Comparison of ENCODE assay signal across 9 mouse cellular contexts in genomic region chr15:79933670-79934514, GRCm38 (mm10). TPM values are rescaled to one million over a fixed set of nuclear protein-coding genes. Genes with fewer than 3 reads are reported as not detected.
A peak's percentile ranks its signal among the peaks of the same experiment; 100 is the strongest.
DNase-seq lines count a peak whose midpoint lies in the region; ATAC-seq and TF ChIP-seq lines count a peak whose summit lies in the region.
"Had no signal": no experiment of that assay in that cellular context is flagged by ENCODE, and none has a peak within 500 bp of the region (broad histone marks: within the 10 kb centered on the region; RNA-seq: fewer than 3 reads in every experiment).

No protein-coding gene starts in this region.

- peak overlapping the region; percentile 9; the same call in 1 of the 2 replicates for H3K4me3 ChIP-seq in forebrain, embryonic 11.5 days (ENCODE audit: low read depth, low read length)
- no peak overlapping the region for H3K4me3 ChIP-seq in limb, embryonic 14.5 days (replicated peaks; ENCODE audit: low read length)

- peak overlapping the region; percentile 35; the same call in 1 of the 2 replicates for H3K4me2 ChIP-seq in forebrain, embryonic 11.5 days (ENCODE audit: low read depth, low read length, severe bottlenecking)
- H3K4me2 ChIP-seq in limb, embryonic 14.5 days (replicated peaks; ENCODE audit: low read depth, low read length, severe bottlenecking), result peak overlapping the region; percentile 13

- no peak overlapping the region for H3K27ac ChIP-seq in forebrain, embryonic 11.5 days (ENCODE audit: low read depth, low read length)
- H3K27ac ChIP-seq in limb, embryonic 14.5 days (replicated peaks; ENCODE audit: low read depth, low read length), result no peak overlapping the region

- DNase-seq in adrenal gland, adult 2 months, result peak; percentile 12
- no peak for DNase-seq in adrenal gland, postnatal 10 days
- peak; percentile 49 for DNase-seq in A20 (ENCODE audit: low read depth, low spot score)
- peak; percentile 63 for DNase-seq in forebrain, embryonic 11.5 days (ENCODE audit: low spot score)
- DNase-seq in limb, embryonic 14.5 days (ENCODE audit: low spot score), result no peak
- DNase-seq in left cerebral cortex, postnatal 36 days (ENCODE audit: low spot score in 2 of 2), result no peak
- DNase-seq in lung, adult 18-20 months, result no peak
- DNase-seq: lung, postnatal 14 days had no signal

- no peak overlapping the region for H3K9ac ChIP-seq in forebrain, embryonic 11.5 days (ENCODE audit: low read length)
- no peak overlapping the region for H3K9ac ChIP-seq in limb, embryonic 14.5 days (ENCODE audit: low read depth, low read length, severe bottlenecking)

- H3K27me3 ChIP-seq in forebrain, embryonic 11.5 days (ENCODE audit: control insufficient read depth, insufficient read depth, low read length), result peaks cover 18% of the 10 kb centered on the region
- peaks cover 36% of the 10 kb centered on the region for H3K27me3 ChIP-seq in limb, embryonic 14.5 days (ENCODE audit: control insufficient read depth, insufficient read depth, low read length)

- 2% methylated on average over 22 of the region's 22 CpGs for WGBS in forebrain, embryonic 11.5 days
- WGBS in limb, embryonic 14.5 days, result 2% methylated on average over 21 of the region's 22 CpGs

- intact Hi-C loops in left cerebral cortex, postnatal 36 days (cut with DNase I), result loop anchor here (5.0 kb wide), 1 partner anchor 102 kb away; the partner anchor contains the start of genes Cbx6 and Npcd

- ATAC-seq in forebrain, embryonic 11.5 days (replicated peaks; ENCODE audit: low FRiP score), result no peak
- ATAC-seq in limb, embryonic 14.5 days (ENCODE audit: low FRiP score, low read depth), result no peak
- ATAC-seq in frontal cortex, adult (ENCODE audit: low TSS enrichment), result no peak

- H3K4me1 ChIP-seq in forebrain, embryonic 11.5 days (replicated peaks; ENCODE audit: control insufficient read depth, insufficient read depth, low read length), result peaks cover 9% of the 10 kb centered on the region
- peaks cover 8% of the 10 kb centered on the region for H3K4me1 ChIP-seq in limb, embryonic 14.5 days (ENCODE audit: control insufficient read depth, insufficient read depth, low read length)

- no peaks in the 10 kb centered on the region for H3K36me3 ChIP-seq in forebrain, embryonic 11.5 days (ENCODE audit: control insufficient read depth, insufficient read depth, low read length)
- H3K36me3 ChIP-seq in limb, embryonic 14.5 days (ENCODE audit: control insufficient read depth, insufficient read depth, low read length), result no peaks in the 10 kb centered on the region

- TF ChIP-seq POLR2A in limb, embryonic 14.5 days (IDR thresholded peaks at IDR 0.05; ENCODE audit: borderline replicate concordance, extremely low read depth, insufficient read depth, insufficient read length), result no peak

- H3K9me3 ChIP-seq in forebrain, embryonic 11.5 days (ENCODE audit: control insufficient read depth, low read length), result no peaks in the 10 kb centered on the region
- H3K9me3 ChIP-seq in limb, embryonic 14.5 days (ENCODE audit: control insufficient read depth, low read length), result no peaks in the 10 kb centered on the region

RNA-seq across cellular contexts. Expression of gene Cbx7, which starts 37.0 kb away (rescaled TPM):
- total RNA-seq in adrenal gland, adult 2 months (2021), result 10 to 100 TPM; 15.6 to 29.8 TPM
- polyA plus RNA-seq in adrenal gland, adult 2 months (2012; rRNA removed), result 35.2 and 41.3 TPM in 2 replicates
- 10 to 100 TPM in 1 of 2 experiments, 1 to 10 TPM in 1; 8.1 to 11.1 TPM for total RNA-seq in adrenal gland, postnatal 10 days (2021)
- 2.5 and 3.3 TPM in 2 replicates for polyA plus RNA-seq in forebrain, embryonic 11.5 days (2014; fragmentation: Nextera tagmentation; extraction: Ambion mirVana)
- 8.5 and 9.3 TPM in 2 replicates for polyA plus RNA-seq in limb, embryonic 14.5 days (2012; rRNA removed)
- 2.1 and 2.9 TPM in 2 replicates for polyA plus RNA-seq in limb, embryonic 14.5 days (2014; fragmentation: Nextera tagmentation; extraction: Ambion mirVana)
- total RNA-seq in left cerebral cortex, postnatal 36 days (2021), result 10 to 100 TPM; 40.5 to 46.5 TPM

RNA-seq across cellular contexts. Expression of gene Apobec3, which starts 42.4 kb away (rescaled TPM):
- total RNA-seq in adrenal gland, adult 2 months (2021), result 10 to 100 TPM; 13.1 to 16.5 TPM
- polyA plus RNA-seq in adrenal gland, adult 2 months (2012; rRNA removed), result 5.2 and 6.7 TPM in 2 replicates
- 10 to 100 TPM; 16.0 to 30.6 TPM for total RNA-seq in adrenal gland, postnatal 10 days (2021)
- 10.0 and 10.6 TPM in 2 replicates for polyA plus RNA-seq in forebrain, embryonic 11.5 days (2014; fragmentation: Nextera tagmentation; extraction: Ambion mirVana)
- 16.0 and 18.0 TPM in 2 replicates for polyA plus RNA-seq in limb, embryonic 14.5 days (2012; rRNA removed)
- 12.0 and 13.2 TPM in 2 replicates for polyA plus RNA-seq in limb, embryonic 14.5 days (2014; fragmentation: Nextera tagmentation; extraction: Ambion mirVana)
- total RNA-seq in left cerebral cortex, postnatal 36 days (2021), result 1 to 10 TPM; 4.9 to 5.1 TPM

Comparison
In these comparisons a context has a peak if more than half of its experiments do, and no peak if none do; other contexts are left out.
1. DNase-seq: peak in adrenal gland, adult 2 months (single experiment), A20 (single experiment) and forebrain, embryonic 11.5 days (single experiment); none in adrenal gland, postnatal 10 days (single experiment), limb, embryonic 14.5 days (single experiment), left cerebral cortex, postnatal 36 days (0 of 2) and lung, adult 18-20 months (0 of 2).